Mouse (Mus musculus) embryonic stem cell, embryonic (primary cell): ENCODE results near the gene Liph.

Experiments
- CTCF ChIA-PET, 4 experiments: fragments of 300-600 bp in 2 of 4; fragments of 350-600 bp in 2 of 4; sonication (Branson Sonifier 250); formaldehyde crosslinking; loops; one replicate each; lab custom pipeline; 2022; ENCODE audit warnings: inconsistent platforms in 2 of 4; lab: Charles Lee
- POLR2A ChIA-PET, 4 experiments: fragments of 300-600 bp in 2 of 4; fragments of 350-600 bp in 2 of 4; sonication (Branson Sonifier 250); formaldehyde crosslinking; loops; one replicate each; lab custom pipeline; 2022; ENCODE audit warnings: antibody characterized with exemption in 4 of 4, inconsistent platforms in 1 of 4; lab: Charles Lee

Liph gene

GRCm38 (mm10) chr16:21995304-21995703, at the start of gene Liph:
TSS of gene Liph (minus strand) at chr16:21995663.
- ChIA-PET POLR2A (interaction anchor here in 3 of 4 experiments (0.5 to 4.6 kb wide), 41 partner anchors 8 to 1113 kb away, joined by 3 to 264 read pairs (median 4); partner anchors contain the start of genes Senp2 (in 3 of the 3) and Tmem41a (in 1 of the 3)), CTCF (interaction anchor here in 3 of 4 experiments (0.6 to 4.0 kb wide), 5 partner anchors 10 to 20 kb away, joined by 3 to 13 read pairs (median 3); partner anchors contain the start of gene Senp2 (in 1 of the 3))

- CTCF ChIA-PET: no interaction called here
- POLR2A ChIA-PET: interaction anchor here in 1 of 4 experiments (1.2 kb wide), 1 partner anchor 15 kb away, joined by 3 read pairs; no protein-coding TSS in a partner anchor
Observed at GRCm38 (mm10) chr16:22043830-22044229, 48.4 kb upstream of the Liph start.

GRCm38 (mm10) chr16:22039978-22040377, 44.5 kb upstream of the Liph start:
- ChIA-PET POLR2A (interaction anchor here in 1 of 4 experiments (1.0 kb wide), 3 partner anchors 13 to 39 kb away, joined by 3 read pairs; no protein-coding TSS in a partner anchor), CTCF (no interaction called here)

- POLR2A ChIA-PET: interaction anchor here in 3 of 4 experiments (0.7 to 2.3 kb wide), 11 partner anchors 8 to 582 kb away, joined by 3 to 11 read pairs (median 3); no protein-coding TSS in a partner anchor
- CTCF ChIA-PET: no interaction called here
Observed at GRCm38 (mm10) chr16:22038554-22038953, 43.1 kb upstream of the Liph start.

GRCm38 (mm10) chr16:22027474-22027873, 32.0 kb upstream of the Liph start:
- ChIA-PET CTCF (no interaction called here), POLR2A (interaction anchor here in 1 of 4 experiments (0.5 to 2.3 kb wide), 7 partner anchors 11 to 197 kb away, joined by 3 to 5 read pairs (median 3); no protein-coding TSS in a partner anchor)

- ChIA-PET POLR2A (interaction anchor here in 2 of 4 experiments (0.6 to 6.1 kb wide), 13 partner anchors 9 to 228 kb away, joined by 3 to 45 read pairs (median 4); partner anchors contain the start of genes Liph (in 1 of the 2), Map3k13 (in 1 of the 2) and Senp2 (in 1 of the 2)), CTCF (interaction anchor here in 2 of 4 experiments (0.8 to 1.2 kb wide), 2 partner anchors 37 to 85 kb away, joined by 3 read pairs; no protein-coding TSS in a partner anchor)
Observed at GRCm38 (mm10) chr16:22022122-22022521, 26.7 kb upstream of the Liph start.

- ChIA-PET POLR2A (interaction anchor here in 3 of 4 experiments (0.5 to 23.0 kb wide), 27 partner anchors 9 to 1763 kb away, joined by 3 to 498 read pairs (median 4); partner anchors contain the start of genes Liph (in 1 of the 3) and Tmem41a (in 1 of the 3)), CTCF (interaction anchor here in 3 of 4 experiments (0.6 to 0.9 kb wide), 9 partner anchors 20 to 293 kb away, joined by 3 to 5 read pairs (median 3); partner anchors contain the start of genes Liph (in 1 of the 3) and Tmem41a (in 1 of the 3))
Observed at GRCm38 (mm10) chr16:22015569-22015968, 20.1 kb upstream of the Liph start.

GRCm38 (mm10) chr16:22009596-22009995, 14.1 kb upstream of the Liph start:
- POLR2A ChIA-PET: interaction anchor here (0.5 to 23.0 kb wide), 23 partner anchors 9 to 331 kb away, joined by 3 to 498 read pairs (median 5); partner anchors contain the start of genes Liph (in 3 of the 4), Tmem41a (in 1 of the 4) and Tra2b (in 1 of the 4)
- CTCF ChIA-PET: interaction anchor here in 1 of 4 experiments (1.2 kb wide), 1 partner anchor 14 kb away, joined by 3 read pairs; the partner anchor contains the start of gene Liph

- ChIA-PET CTCF (interaction anchor here in 2 of 4 experiments (0.7 to 1.2 kb wide), 3 partner anchors 14 to 472 kb away, joined by 3 read pairs; partner anchors contain the start of gene Liph (in 1 of the 2)), POLR2A (interaction anchor here (0.6 to 23.0 kb wide), 28 partner anchors 9 to 319 kb away, joined by 3 to 498 read pairs (median 5); partner anchors contain the start of genes Liph (in 3 of the 4), Tmem41a (in 1 of the 4) and Tra2b (in 1 of the 4))
Observed at GRCm38 (mm10) chr16:22009099-22009584, 13.7 kb upstream of the Liph start, which contains the start of gene Senp2. TSS of gene Senp2 (plus strand) at chr16:22009484.

- CTCF ChIA-PET: interaction anchor here in 2 of 4 experiments (0.6 to 1.1 kb wide), 2 partner anchors 30 to 107 kb away, joined by 3 to 4 read pairs; no protein-coding TSS in a partner anchor
Observed at GRCm38 (mm10) chr16:22001606-22002005, 6.1 kb upstream of the Liph start.

GRCm38 (mm10) chr16:22001172-22001571, 5.7 kb upstream of the Liph start:
- ChIA-PET POLR2A (interaction anchor here in 3 of 4 experiments (0.8 to 23.0 kb wide), 8 partner anchors 13 to 196 kb away, joined by 3 to 498 read pairs (median 3); no protein-coding TSS in a partner anchor), CTCF (interaction anchor here in 1 of 4 experiments (1.1 kb wide), 1 partner anchor 30 kb away, joined by 4 read pairs; no protein-coding TSS in a partner anchor)

More at GRCm38 (mm10) chr16:22001606-22002005, 6.1 kb upstream of the Liph start:
- POLR2A ChIA-PET: interaction anchor here in 3 of 4 experiments (0.6 to 23.0 kb wide), 20 partner anchors 8 to 196 kb away, joined by 3 to 498 read pairs (median 3); no protein-coding TSS in a partner anchor

- CTCF ChIA-PET: no interaction called here
- POLR2A ChIA-PET: interaction anchor here in 3 of 4 experiments (0.5 to 23.0 kb wide), 7 partner anchors 9 to 209 kb away, joined by 3 to 498 read pairs (median 4); partner anchors contain the start of gene Senp2 (in 1 of the 3)
Observed at GRCm38 (mm10) chr16:21999941-22000690, 4.7 kb upstream of the Liph start.

GRCm38 (mm10) chr16:21998061-21998460, 2.6 kb upstream of the Liph start:
- POLR2A ChIA-PET: interaction anchor here in 1 of 4 experiments (23.0 kb wide), 1 partner anchor 12 kb away, joined by 498 read pairs; no protein-coding TSS in a partner anchor
- CTCF ChIA-PET: no interaction called here

GRCm38 (mm10) chr16:21996881-21997641, 1.6 kb upstream of the Liph start:
- POLR2A ChIA-PET: interaction anchor here in 2 of 4 experiments (1.9 to 23.0 kb wide), 6 partner anchors 10 to 50 kb away, joined by 8 to 498 read pairs (median 118); partner anchors contain the start of genes Senp2 (in 1 of the 2) and Tmem41a (in 1 of the 2)

GRCm38 (mm10) chr16:21996402-21996801, 939 bp upstream of the Liph start:
- POLR2A ChIA-PET: interaction anchor here in 3 of 4 experiments (0.5 to 4.6 kb wide), 16 partner anchors 10 to 608 kb away, joined by 3 to 264 read pairs (median 6); partner anchors contain the start of genes Senp2 (in 3 of the 3) and Tmem41a (in 1 of the 3)
- CTCF ChIA-PET: interaction anchor here in 1 of 4 experiments (4.0 kb wide), 1 partner anchor 13 kb away, joined by 13 read pairs; no protein-coding TSS in a partner anchor

More at GRCm38 (mm10) chr16:21996881-21997641, 1.6 kb upstream of the Liph start:
- CTCF ChIA-PET: no interaction called here

- POLR2A ChIA-PET: interaction anchor here in 2 of 4 experiments (0.6 to 13.2 kb wide), 5 partner anchors 9 to 322 kb away, joined by 4 to 498 read pairs (median 5); partner anchors contain the start of gene Senp2 (in 1 of the 2)
- CTCF ChIA-PET: interaction anchor here in 2 of 4 experiments (0.6 kb wide), 2 partner anchors 12 to 91 kb away, joined by 3 read pairs; no protein-coding TSS in a partner anchor
Observed at GRCm38 (mm10) chr16:21991774-21992173, 3.7 kb downstream of the Liph start.
